Mouse (Mus musculus) forebrain, embryonic 16.5 days (tissue): ENCODE measurements around the gene Kcnd3. TPM values are rescaled to one million over a fixed set of nuclear protein-coding genes. Genes with fewer than 3 reads are reported as not detected.

Experiments used
- ATAC-seq: fragments of 200-750 bp; cut with Nextera tagmentation; 2 replicates; pipeline ENCODE4 v1.8.0; 2017; ENCODE audit warnings: mild to moderate bottlenecking, moderate library complexity
- H3K27ac ChIP-seq: fragments of 300-500 bp; sonication (generic); 2 replicates; pipeline ENCODE4 v1.5.1; 2014; ENCODE audit warnings: low read length, control low read depth
- H3K27me3 ChIP-seq: fragments of 300-500 bp; sonication (generic); replicated peaks from 2 replicates; pipeline ENCODE4 v1.6.1; 2014; ENCODE audit warnings: low read length; ENCODE audit not compliant: control insufficient read depth, insufficient read depth
- H3K36me3 ChIP-seq: fragments of 300-500 bp; sonication (generic); 2 replicates; pipeline ENCODE4 v1.6.1; 2014; ENCODE audit not compliant: control insufficient read depth, insufficient read depth
- H3K4me1 ChIP-seq: fragments of 300-500 bp; sonication (generic); replicated peaks from 2 replicates; pipeline ENCODE4 v1.6.1; 2014; ENCODE audit warnings: low read length; ENCODE audit not compliant: control insufficient read depth, insufficient read depth
- H3K4me2 ChIP-seq: fragments of 300-500 bp; sonication (generic); 2 replicates; pipeline ENCODE4 v1.6.1; 2014; ENCODE audit warnings: mild to moderate bottlenecking, low read length, control low read depth
- H3K4me3 ChIP-seq: fragments of 300-500 bp; sonication (generic); replicated peaks from 2 replicates; pipeline ENCODE4 v1.5.1; 2014; ENCODE audit warnings: mild to moderate bottlenecking, low read length, control low read depth
- H3K9ac ChIP-seq: fragments of 300-500 bp; sonication (generic); replicated peaks from 2 replicates; pipeline ENCODE4 v1.6.1; 2014; ENCODE audit warnings: low read depth, low read length, control low read depth
- H3K9me3 ChIP-seq: fragments of 300-500 bp; sonication (generic); 2 replicates; pipeline ENCODE4 v1.6.1; 2016; ENCODE audit warnings: low read length; ENCODE audit not compliant: control insufficient read depth
- WGBS: fragments of 180-500 bp; shearing (Covaris S2); extraction: QIAGEN DNeasy Blood & Tissue Kit; methylation state at CpG from one replicate; pipeline ENCODE4 v1.1.7; 2014; 5-methylcytosine and 5-hydroxymethylcytosine counted together
- polyA plus RNA-seq: library from polyadenylated mRNA; unstranded; fragments of >200 nt; fragmentation: Nextera tagmentation; extraction: Ambion mirVana; gene quantifications from 2 replicates; pipeline ENCODE4 v1.2.1, GENCODE M21; 2015

Kcnd3 gene
- polyA plus RNA-seq, 1 experiment from 2014 or later, result 8.6 TPM

DNA sequence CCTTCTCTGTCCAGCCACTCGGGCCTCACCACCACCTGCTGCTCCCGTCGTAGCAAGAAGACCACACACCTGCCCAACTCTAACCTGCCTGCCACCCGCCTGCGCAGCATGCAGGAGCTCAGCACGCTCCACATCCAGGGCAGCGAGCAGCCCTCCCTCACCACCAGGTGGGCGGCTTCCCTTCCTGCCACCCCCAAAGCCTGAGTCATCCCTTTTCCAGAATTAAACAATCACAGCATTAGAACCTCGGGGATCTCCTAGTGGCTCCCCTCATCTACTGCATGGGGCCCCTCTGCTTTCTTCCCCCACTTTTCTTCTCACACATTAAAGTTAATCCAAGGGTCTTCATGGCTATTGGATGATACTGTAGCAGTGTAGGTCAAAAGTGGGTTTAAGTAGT, 216.0 kb downstream of the Kcnd3 start:
- Histone ChIP-seq H3K9me3 (no peaks in the 10 kb centered on the region), H3K9ac (no peak overlapping the region), H3K27ac (no peak overlapping the region), H3K36me3 (no peaks in the 10 kb centered on the region; the same call in 1 of the 2 replicates), H3K4me3 (no peak overlapping the region), H3K27me3 (no peaks in the 10 kb centered on the region), H3K4me1 (no peaks in the 10 kb centered on the region), H3K4me2 (no peak overlapping the region)
- WGBS, result 48% methylated on average over 9 of the region's 9 CpGs
- no peak for ATAC-seq

DNA sequence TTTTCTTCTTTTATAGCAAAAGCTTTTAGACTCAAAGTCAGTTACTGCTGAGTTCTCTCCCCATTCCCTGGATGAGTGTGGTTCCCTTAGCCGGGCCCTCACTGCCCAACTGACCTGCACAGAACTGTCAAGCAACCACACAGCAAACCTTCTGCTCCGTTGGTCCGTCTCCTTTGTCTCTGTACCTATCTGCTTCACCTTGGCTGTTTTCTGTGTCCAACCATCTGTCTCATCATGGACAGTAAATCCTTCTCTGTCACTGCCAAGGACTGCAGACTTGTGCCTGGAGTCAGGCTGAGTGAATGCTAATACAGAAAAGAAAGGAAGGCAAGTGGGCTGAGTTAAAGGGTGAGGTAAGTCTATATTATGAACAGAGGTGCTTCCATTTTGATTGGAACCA, 217.6 kb downstream of the Kcnd3 start:
- Histone ChIP-seq H3K4me1 (no peaks in the 10 kb centered on the region), H3K27me3 (no peaks in the 10 kb centered on the region), H3K9ac (no peak overlapping the region), H3K4me2 (no peak overlapping the region), H3K9me3 (no peaks in the 10 kb centered on the region), H3K27ac (no peak overlapping the region), H3K36me3 (no peaks in the 10 kb centered on the region; the same call in 1 of the 2 replicates), H3K4me3 (no peak overlapping the region)
- 88% methylated on average over 3 of the region's 3 CpGs for WGBS
- no peak for ATAC-seq

DNA sequence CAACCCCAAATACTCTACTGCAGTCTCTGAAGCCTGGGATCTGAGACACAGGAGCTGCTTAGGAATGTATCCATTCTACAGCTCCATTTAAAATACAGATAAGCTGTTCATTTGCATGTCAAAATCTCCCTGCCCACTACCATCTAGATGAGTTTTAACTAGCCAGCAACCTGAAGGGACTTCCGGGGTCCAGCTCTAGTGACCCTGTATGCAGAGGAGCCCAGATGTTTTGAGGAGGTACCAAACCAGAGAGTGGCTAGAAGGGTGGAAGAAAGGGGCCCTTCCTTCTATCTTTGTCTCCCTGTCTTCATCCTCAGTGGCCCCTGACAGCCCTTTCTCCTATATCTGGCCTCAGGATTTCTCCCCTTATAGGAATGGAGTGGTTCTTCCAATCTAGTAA, 218.7 kb downstream of the Kcnd3 start:
- Histone ChIP-seq H3K4me1 (no peaks in the 10 kb centered on the region), H3K27me3 (no peaks in the 10 kb centered on the region), H3K27ac (no peak overlapping the region), H3K4me3 (no peak overlapping the region), H3K9ac (no peak overlapping the region), H3K4me2 (no peak overlapping the region), H3K9me3 (no peaks in the 10 kb centered on the region), H3K36me3 (no peaks in the 10 kb centered on the region; the same call in 1 of the 2 replicates)
- ATAC-seq, result no peak
- 91% methylated on average over 1 of the region's 1 CpGs for WGBS

- Histone ChIP-seq H3K4me2 (no peak overlapping the region), H3K9me3 (no peaks in the 10 kb centered on the region), H3K27ac (no peak overlapping the region), H3K4me3 (no peak overlapping the region), H3K36me3 (peaks cover 12% of the 10 kb centered on the region; the same call in 1 of the 2 replicates), H3K4me1 (no peaks in the 10 kb centered on the region), H3K27me3 (no peaks in the 10 kb centered on the region), H3K9ac (no peak overlapping the region)
- ATAC-seq, result peak; percentile 93
- WGBS, result 19% methylated on average over 7 of the region's 7 CpGs
These were observed 222.6 kb downstream of the Kcnd3 start for GRCm38 (mm10) chr3:105674595-105675218.

DNA sequence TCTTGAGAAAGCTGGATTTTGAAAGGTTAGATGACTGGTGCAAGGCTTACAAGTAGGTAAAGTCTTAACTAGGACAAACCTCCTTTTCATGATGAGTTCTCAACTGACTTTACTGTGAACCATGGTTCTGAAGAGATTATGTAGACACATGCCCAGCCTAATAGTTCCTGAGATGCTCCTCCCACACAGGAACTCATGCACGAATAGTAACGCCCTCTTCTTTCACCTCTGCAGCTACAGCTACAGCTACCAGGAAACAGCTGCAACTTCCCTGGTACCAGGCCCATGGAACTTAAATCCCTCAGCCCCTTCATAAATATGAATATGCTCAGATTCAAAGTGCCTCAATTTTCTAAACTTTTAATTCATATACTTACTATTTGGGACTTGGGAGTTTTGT, 223.8 kb downstream of the Kcnd3 start:
- 20% methylated on average over 2 of the region's 2 CpGs for WGBS
- Histone ChIP-seq H3K4me3 (no peak overlapping the region), H3K36me3 (peaks cover 14% of the 10 kb centered on the region; the same call in 1 of the 2 replicates), H3K4me1 (no peaks in the 10 kb centered on the region), H3K9ac (no peak overlapping the region), H3K27ac (no peak overlapping the region), H3K4me2 (no peak overlapping the region), H3K9me3 (no peaks in the 10 kb centered on the region), H3K27me3 (no peaks in the 10 kb centered on the region)
- no peak for ATAC-seq

DNA sequence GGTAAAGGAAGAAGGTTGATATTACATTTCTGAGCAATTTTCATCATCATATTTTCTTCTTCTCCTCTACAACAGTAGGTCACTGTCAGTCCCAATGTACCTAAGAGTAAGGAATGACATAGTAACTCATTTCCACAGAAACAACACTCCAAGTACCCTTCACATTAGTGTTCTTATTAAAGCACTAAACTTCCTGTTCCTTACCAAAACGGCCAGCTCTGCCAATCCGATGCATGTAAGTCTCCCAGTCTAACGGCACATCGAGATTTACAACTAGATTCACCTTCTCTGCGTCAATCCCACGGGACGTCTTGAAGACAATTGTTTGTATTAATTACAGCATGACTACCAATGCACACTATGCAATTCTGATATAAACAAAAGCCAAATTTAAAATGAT, 228.2 kb downstream of the Kcnd3 start:
- ATAC-seq, result no peak
- Histone ChIP-seq H3K9ac (no peak overlapping the region), H3K27me3 (no peaks in the 10 kb centered on the region), H3K36me3 (peaks cover 23% of the 10 kb centered on the region), H3K4me1 (no peaks in the 10 kb centered on the region), H3K9me3 (no peaks in the 10 kb centered on the region), H3K4me3 (no peak overlapping the region), H3K27ac (no peak overlapping the region), H3K4me2 (no peak overlapping the region)
- 93% methylated on average over 7 of the region's 7 CpGs for WGBS

- peak overlapping the region; percentile 60; the same call in 1 of the 2 replicates for H3K27ac ChIP-seq
- no peaks in the 10 kb centered on the region for H3K9me3 ChIP-seq
- H3K9ac ChIP-seq, result peak overlapping the region; percentile 90
- H3K36me3 ChIP-seq, result peaks cover 5% of the 10 kb centered on the region
- peaks cover 13% of the 10 kb centered on the region for H3K4me1 ChIP-seq
- H3K4me2 ChIP-seq, result peak overlapping the region; percentile 72
- H3K4me3 ChIP-seq, result peak overlapping the region; percentile 83
- H3K27me3 ChIP-seq, result no peaks in the 10 kb centered on the region
- ATAC-seq, result no peak; the same call in 1 of the 2 replicates
- WGBS, result 8% methylated on average over 60 of the region's 60 CpGs
These were observed 234.5 kb downstream of the Kcnd3 start for GRCm38 (mm10) chr3:105686394-105687323.

DNA sequence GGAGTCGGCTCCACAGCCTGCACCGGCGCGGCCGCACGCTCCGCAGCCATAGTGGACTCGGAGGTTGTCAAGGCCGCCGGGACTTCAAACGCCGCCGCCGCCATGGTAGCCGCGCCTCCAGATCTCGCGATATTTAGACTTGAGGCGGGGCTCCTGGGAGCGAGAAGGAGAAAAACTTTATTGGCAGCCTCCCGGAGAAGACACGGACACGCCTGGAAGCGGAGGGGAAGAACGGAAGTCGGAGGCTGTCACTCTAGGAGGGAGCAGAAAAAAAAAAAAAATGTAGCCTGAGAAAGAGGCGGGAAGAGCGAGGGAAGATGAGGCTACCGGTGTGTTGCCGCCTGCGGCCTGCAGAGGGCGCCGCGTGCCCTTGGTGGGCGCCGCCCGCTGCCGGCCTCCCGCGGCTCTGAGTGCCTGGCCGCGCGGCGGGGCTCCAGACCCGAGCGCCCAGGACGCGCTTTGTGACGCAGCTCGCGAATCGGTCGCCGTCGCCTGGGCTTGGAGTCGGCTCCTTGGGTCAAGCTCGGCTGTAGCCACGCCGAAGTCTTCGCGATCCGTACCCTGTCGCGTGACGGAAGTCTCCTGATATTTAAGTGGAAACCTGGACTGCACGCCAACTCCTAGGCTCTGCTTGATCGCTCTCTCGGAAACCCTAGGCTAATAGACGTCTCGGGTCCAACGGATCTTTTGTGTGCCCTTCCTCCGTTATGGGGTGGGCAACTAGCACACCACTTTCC, 235.4 kb downstream of the Kcnd3 start, which contains the start of gene Ddx20:
TSS of gene Ddx20 (minus strand) at position 251 of the 737 bp plus-strand sequence.
- under 1% methylated on average over 72 of the region's 72 CpGs for WGBS
- H3K36me3 ChIP-seq, result peaks cover 5% of the 10 kb centered on the region
- ATAC-seq, result peak; percentile 97
- H3K4me3 ChIP-seq, result peak within 1 kb of the TSS; percentile 83
- no peaks in the 10 kb centered on the region for H3K27me3 ChIP-seq
- H3K27ac ChIP-seq, result peak within 1 kb of the TSS; percentile 88
- peak within 1 kb of the TSS; percentile 90 for H3K9ac ChIP-seq
- H3K4me1 ChIP-seq, result peaks cover 13% of the 10 kb centered on the region
- no peaks in the 10 kb centered on the region for H3K9me3 ChIP-seq
- peak within 1 kb of the TSS; percentile 72 for H3K4me2 ChIP-seq

DNA sequence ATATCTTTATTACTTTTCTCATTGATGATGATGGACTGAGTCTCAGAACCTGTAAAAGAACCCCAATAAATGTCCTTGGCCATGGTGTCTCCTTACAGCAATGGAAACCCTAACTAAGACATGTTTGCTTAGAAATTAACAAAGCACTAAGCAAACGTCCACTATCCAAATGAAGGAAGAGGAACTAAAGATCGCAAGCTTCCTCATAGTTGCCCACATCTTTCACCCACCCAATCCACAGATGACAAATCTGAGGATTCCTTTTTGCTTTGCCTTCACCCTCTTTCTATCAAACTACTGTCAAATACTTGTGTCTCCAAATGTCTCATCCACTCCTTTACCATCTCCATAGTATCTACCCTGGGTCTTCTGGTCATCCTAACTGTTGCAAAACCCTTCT, 236.4 kb downstream of the Kcnd3 start:
- no peak overlapping the region for H3K4me3 ChIP-seq
- H3K27ac ChIP-seq, result no peak overlapping the region
- H3K9me3 ChIP-seq, result no peaks in the 10 kb centered on the region
- WGBS, result 94% methylated on average over 2 of the region's 2 CpGs
- H3K4me2 ChIP-seq, result no peak overlapping the region
- peaks cover 13% of the 10 kb centered on the region for H3K4me1 ChIP-seq
- no peak for ATAC-seq
- no peaks in the 10 kb centered on the region for H3K36me3 ChIP-seq
- H3K27me3 ChIP-seq, result no peaks in the 10 kb centered on the region
- no peak overlapping the region for H3K9ac ChIP-seq
